Mouse (Mus musculus): ENCODE measurements at regions not wholly inside any gene's neighbourhood (a gene's known extent, or its start where the extent isn't known, plus 50 kb on each side); places are given as distances from the start of the nearest gene placed in this dataset.

- Histone ChIP-seq H3K36me3 (replicated peaks; ENCODE audit: insufficient read depth, low read length) (no peaks in the 10 kb centered on the region), H3K9ac (replicated peaks) (no peak overlapping the region), H3K9me3 (ENCODE audit: low read length) (no peaks in the 10 kb centered on the region), H3K27me3 (ENCODE audit: insufficient read depth, low read length) (no peaks in the 10 kb centered on the region), H3K4me3 (ENCODE audit: low read depth, low read length) (no peak overlapping the region), H3K4me2 (ENCODE audit: low read depth, low read length) (no peak overlapping the region), H3K27ac (ENCODE audit: low read depth) (no peak overlapping the region), H3K4me1 (ENCODE audit: insufficient read depth) (no peaks in the 10 kb centered on the region)
- no peak for TF ChIP-seq EP300 (IDR thresholded peaks at IDR 0.05; ENCODE audit: low read depth)
- TF ChIP-seq CTCF (IDR thresholded peaks at IDR 0.05; ENCODE audit: low read depth): no peak
- no peak for DNase-seq
- ATAC-seq: no peak
- 62% methylated on average over 8 of the region's 8 CpGs for WGBS (ENCODE audit: insufficient replicate concordance)
These were observed 191.2 kb upstream of the Rag2 start for GRCm38 (mm10) chr2:101433141-101433895.

GRCm38 (mm10) chr2:101440231-101440630 is 184.3 kb upstream of the Rag2 start:
- H3K4me1 ChIP-seq (ENCODE audit: insufficient read depth): no peaks in the 10 kb centered on the region

GRCm38 (mm10) chr2:101441081-101441630 is 183.4 kb upstream of the Rag2 start:
- Histone ChIP-seq H3K9me3 (ENCODE audit: low read length) (no peaks in the 10 kb centered on the region), H3K27me3 (ENCODE audit: insufficient read depth, low read length) (no peaks in the 10 kb centered on the region), H3K27ac (ENCODE audit: low read depth) (no peak overlapping the region), H3K9ac (replicated peaks) (no peak overlapping the region), H3K36me3 (replicated peaks; ENCODE audit: insufficient read depth, low read length) (no peaks in the 10 kb centered on the region), H3K4me1 (ENCODE audit: insufficient read depth) (no peaks in the 10 kb centered on the region), H3K4me3 (ENCODE audit: low read depth, low read length) (no peak overlapping the region), H3K4me2 (ENCODE audit: low read depth, low read length) (no peak overlapping the region)
- ATAC-seq (no peak), DNase-seq (no peak)
- TF ChIP-seq EP300 (IDR thresholded peaks at IDR 0.05; ENCODE audit: low read depth): no peak
- no peak for TF ChIP-seq CTCF (IDR thresholded peaks at IDR 0.05; ENCODE audit: low read depth)
- WGBS (ENCODE audit: insufficient replicate concordance): 85% methylated on average over 5 of the region's 5 CpGs

More at GRCm38 (mm10) chr2:101440231-101440630, 184.3 kb upstream of the Rag2 start:
- Histone ChIP-seq H3K27me3 (ENCODE audit: insufficient read depth, low read length) (no peaks in the 10 kb centered on the region), H3K9ac (replicated peaks) (no peak overlapping the region), H3K36me3 (replicated peaks; ENCODE audit: insufficient read depth, low read length) (no peaks in the 10 kb centered on the region), H3K9me3 (ENCODE audit: low read length) (no peaks in the 10 kb centered on the region), H3K4me2 (ENCODE audit: low read depth, low read length) (no peak overlapping the region), H3K4me3 (ENCODE audit: low read depth, low read length) (no peak overlapping the region), H3K27ac (ENCODE audit: low read depth) (no peak overlapping the region)
- DNase-seq: no peak
- ATAC-seq: no peak
- 57% methylated on average over 5 of the region's 5 CpGs for WGBS (ENCODE audit: insufficient replicate concordance)
- no peak for TF ChIP-seq CTCF (IDR thresholded peaks at IDR 0.05; ENCODE audit: low read depth)

- Histone ChIP-seq H3K4me2 (ENCODE audit: low read depth, low read length) (no peak overlapping the region), H3K4me3 (ENCODE audit: low read depth, low read length) (no peak overlapping the region), H3K9ac (replicated peaks) (no peak overlapping the region), H3K36me3 (replicated peaks; ENCODE audit: insufficient read depth, low read length) (no peaks in the 10 kb centered on the region), H3K9me3 (ENCODE audit: low read length) (no peaks in the 10 kb centered on the region), H3K4me1 (ENCODE audit: insufficient read depth) (no peaks in the 10 kb centered on the region), H3K27ac (ENCODE audit: low read depth) (no peak overlapping the region), H3K27me3 (ENCODE audit: insufficient read depth, low read length) (no peaks in the 10 kb centered on the region)
- ATAC-seq (no peak), DNase-seq (no peak)
- WGBS (ENCODE audit: insufficient replicate concordance): 73% methylated on average over 5 of the region's 5 CpGs
- TF ChIP-seq EP300 (IDR thresholded peaks at IDR 0.05; ENCODE audit: low read depth) (no peak), CTCF (IDR thresholded peaks at IDR 0.05; ENCODE audit: low read depth) (no peak)
These were observed 168.9 kb upstream of the Rag2 start for GRCm38 (mm10) chr2:101455591-101455990.

- 76% methylated on average over 1 of the region's 1 CpGs for WGBS (ENCODE audit: insufficient replicate concordance)
- no peak overlapping the region for H3K4me2 ChIP-seq (ENCODE audit: low read depth, low read length)
- TF ChIP-seq EP300 (IDR thresholded peaks at IDR 0.05; ENCODE audit: low read depth): no peak
- TF ChIP-seq CTCF (IDR thresholded peaks at IDR 0.05; ENCODE audit: low read depth): no peak
- no peaks in the 10 kb centered on the region for H3K9me3 ChIP-seq (ENCODE audit: low read length)
- H3K36me3 ChIP-seq (replicated peaks; ENCODE audit: insufficient read depth, low read length): no peaks in the 10 kb centered on the region
- H3K9ac ChIP-seq (replicated peaks): no peak overlapping the region
- no peak overlapping the region for H3K4me3 ChIP-seq (ENCODE audit: low read depth, low read length)
- no peak overlapping the region for H3K27ac ChIP-seq (ENCODE audit: low read depth)
- DNase-seq (no peak), ATAC-seq (no peak)
- H3K27me3 ChIP-seq (ENCODE audit: insufficient read depth, low read length): no peaks in the 10 kb centered on the region
- no peaks in the 10 kb centered on the region for H3K4me1 ChIP-seq (ENCODE audit: insufficient read depth)
These were observed 165.6 kb upstream of the Rag2 start for GRCm38 (mm10) chr2:101458959-101459358.

GRCm38 (mm10) chr2:101462450-101462849 is 162.1 kb upstream of the Rag2 start:
- no peak for DNase-seq
- Histone ChIP-seq H3K4me2 (ENCODE audit: low read depth, low read length) (no peak overlapping the region), H3K4me1 (ENCODE audit: insufficient read depth) (no peaks in the 10 kb centered on the region), H3K27ac (ENCODE audit: low read depth) (no peak overlapping the region), H3K4me3 (ENCODE audit: low read depth, low read length) (no peak overlapping the region), H3K9ac (replicated peaks) (no peak overlapping the region), H3K9me3 (ENCODE audit: low read length) (no peaks in the 10 kb centered on the region), H3K36me3 (replicated peaks; ENCODE audit: insufficient read depth, low read length) (no peaks in the 10 kb centered on the region), H3K27me3 (ENCODE audit: insufficient read depth, low read length) (no peaks in the 10 kb centered on the region)
- 90% methylated on average over 1 of the region's 1 CpGs for WGBS (ENCODE audit: insufficient replicate concordance)
- no peak for ATAC-seq
- no peak for TF ChIP-seq EP300 (IDR thresholded peaks at IDR 0.05; ENCODE audit: low read depth)
- TF ChIP-seq CTCF (IDR thresholded peaks at IDR 0.05; ENCODE audit: low read depth): no peak

All from liver, postnatal 0 days (tissue).